Mouse (Mus musculus): ENCODE data around the gene Gm26938. TPM values are rescaled to one million over a fixed set of nuclear protein-coding genes. Genes with fewer than 3 reads are reported as not detected.

Gm26938 gene
- polyA plus RNA-seq, 1 experiment from 2014 or later = not detected

- Histone ChIP-seq H3K4me1 (replicated peaks) (no peaks in the 10 kb centered on the region), H3K9me3 (no peaks in the 10 kb centered on the region), H3K4me3 (no peak overlapping the region), H3K36me3 (no peaks in the 10 kb centered on the region), H3K9ac (no peak overlapping the region), H3K27me3 (peaks cover 40% of the 10 kb centered on the region), H3K27ac (replicated peaks) (no peak overlapping the region), H3K4me2 (no peak overlapping the region)
- WGBS = 37% methylated on average over 10 of the region's 10 CpGs
- no peak for ATAC-seq (ENCODE audit: low read depth)
Measured at GRCm38 (mm10) chr5:139813126-139813490, 13.1 kb downstream of the Gm26938 start.

GRCm38 (mm10) chr5:139812398-139813125 lies 13.6 kb downstream of the Gm26938 start:
- Histone ChIP-seq H3K4me1 (replicated peaks) (no peaks in the 10 kb centered on the region), H3K27ac (replicated peaks) (no peak overlapping the region), H3K36me3 (no peaks in the 10 kb centered on the region), H3K9ac (no peak overlapping the region), H3K27me3 (peaks cover 40% of the 10 kb centered on the region), H3K4me2 (no peak overlapping the region), H3K4me3 (no peak overlapping the region), H3K9me3 (no peaks in the 10 kb centered on the region)
- WGBS = 74% methylated on average over 20 of the region's 20 CpGs
- ATAC-seq (ENCODE audit: low read depth) = no peak

GRCm38 (mm10) chr5:139811677-139812397 lies 14.4 kb downstream of the Gm26938 start:
- no peaks in the 10 kb centered on the region for H3K9me3 ChIP-seq
- no peak overlapping the region for H3K4me2 ChIP-seq
- peaks cover 40% of the 10 kb centered on the region for H3K27me3 ChIP-seq
- no peak overlapping the region for H3K27ac ChIP-seq (replicated peaks)
- 79% methylated on average over 15 of the region's 15 CpGs for WGBS
- no peaks in the 10 kb centered on the region for H3K36me3 ChIP-seq
- no peak overlapping the region for H3K4me3 ChIP-seq
- no peak for ATAC-seq (ENCODE audit: low read depth)
- H3K4me1 ChIP-seq (replicated peaks) = no peaks in the 10 kb centered on the region
- H3K9ac ChIP-seq = no peak overlapping the region

GRCm38 (mm10) chr5:139809397-139809796 lies 16.8 kb downstream of the Gm26938 start:
- ATAC-seq (ENCODE audit: low read depth) = no peak
- Histone ChIP-seq H3K9ac (no peak overlapping the region), H3K36me3 (no peaks in the 10 kb centered on the region), H3K9me3 (no peaks in the 10 kb centered on the region), H3K27ac (replicated peaks) (no peak overlapping the region), H3K4me2 (no peak overlapping the region), H3K27me3 (peaks cover 23% of the 10 kb centered on the region), H3K4me3 (no peak overlapping the region), H3K4me1 (replicated peaks) (peaks cover 1% of the 10 kb centered on the region; the same call in 1 of the 2 replicates)
- WGBS = 51% methylated on average over 4 of the region's 4 CpGs

- Histone ChIP-seq H3K27ac (replicated peaks) (no peak overlapping the region), H3K4me3 (no peak overlapping the region), H3K4me2 (no peak overlapping the region), H3K9ac (no peak overlapping the region), H3K27me3 (no peaks in the 10 kb centered on the region; the same call in 1 of the 2 replicates), H3K9me3 (no peaks in the 10 kb centered on the region), H3K36me3 (peaks cover 6% of the 10 kb centered on the region), H3K4me1 (replicated peaks) (peaks cover 12% of the 10 kb centered on the region)
- ATAC-seq (ENCODE audit: low read depth) = no peak
- 91% methylated on average over 8 of the region's 8 CpGs for WGBS
Measured at GRCm38 (mm10) chr5:139805924-139806323, 20.3 kb downstream of the Gm26938 start.

GRCm38 (mm10) chr5:139804573-139805111 lies 21.6 kb downstream of the Gm26938 start:
- H3K27me3 ChIP-seq = no peaks in the 10 kb centered on the region; the same call in 1 of the 2 replicates
- 87% methylated on average over 11 of the region's 11 CpGs for WGBS
- no peak overlapping the region for H3K4me2 ChIP-seq
- no peak overlapping the region for H3K9ac ChIP-seq
- no peaks in the 10 kb centered on the region for H3K9me3 ChIP-seq
- ATAC-seq (ENCODE audit: low read depth) = no peak
- no peak overlapping the region for H3K27ac ChIP-seq (replicated peaks)
- no peak overlapping the region for H3K4me3 ChIP-seq
- H3K36me3 ChIP-seq = peaks cover 19% of the 10 kb centered on the region
- H3K4me1 ChIP-seq (replicated peaks) = peaks cover 13% of the 10 kb centered on the region

- H3K4me3 ChIP-seq = no peak overlapping the region
- H3K36me3 ChIP-seq = peaks cover 21% of the 10 kb centered on the region
- 7% methylated on average over 6 of the region's 6 CpGs for WGBS
- peak overlapping the region; percentile 27 for H3K4me2 ChIP-seq
- no peaks in the 10 kb centered on the region for H3K9me3 ChIP-seq
- no peak overlapping the region for H3K27ac ChIP-seq (replicated peaks)
- no peak for ATAC-seq (ENCODE audit: low read depth)
- peaks cover 18% of the 10 kb centered on the region for H3K4me1 ChIP-seq (replicated peaks)
- no peaks in the 10 kb centered on the region; the same call in 1 of the 2 replicates for H3K27me3 ChIP-seq
- no peak overlapping the region for H3K9ac ChIP-seq
Measured at GRCm38 (mm10) chr5:139804107-139804551, 22.1 kb downstream of the Gm26938 start.

- no peak overlapping the region for H3K27ac ChIP-seq (replicated peaks)
- ATAC-seq (ENCODE audit: low read depth) = peak; percentile 63
- peaks cover 21% of the 10 kb centered on the region for H3K36me3 ChIP-seq
- 10% methylated on average over 12 of the region's 12 CpGs for WGBS
- peaks cover 23% of the 10 kb centered on the region for H3K4me1 ChIP-seq (replicated peaks)
- H3K4me2 ChIP-seq = peak overlapping the region; percentile 27
- H3K27me3 ChIP-seq = no peaks in the 10 kb centered on the region; the same call in 1 of the 2 replicates
- H3K4me3 ChIP-seq = no peak overlapping the region
- no peaks in the 10 kb centered on the region for H3K9me3 ChIP-seq
- no peak overlapping the region for H3K9ac ChIP-seq
Measured at GRCm38 (mm10) chr5:139803601-139804102, 22.6 kb downstream of the Gm26938 start.

GRCm38 (mm10) chr5:139803165-139803564 lies 23.0 kb downstream of the Gm26938 start:
- no peak overlapping the region for H3K9ac ChIP-seq
- no peaks in the 10 kb centered on the region; the same call in 1 of the 2 replicates for H3K27me3 ChIP-seq
- peaks cover 27% of the 10 kb centered on the region for H3K4me1 ChIP-seq (replicated peaks)
- 69% methylated on average over 8 of the region's 8 CpGs for WGBS
- H3K9me3 ChIP-seq = no peaks in the 10 kb centered on the region
- no peak overlapping the region for H3K27ac ChIP-seq (replicated peaks)
- no peak for ATAC-seq (ENCODE audit: low read depth)
- H3K4me2 ChIP-seq = peak overlapping the region; percentile 27; the same call in 1 of the 2 replicates
- H3K36me3 ChIP-seq = peaks cover 21% of the 10 kb centered on the region
- no peak overlapping the region for H3K4me3 ChIP-seq

- ATAC-seq (ENCODE audit: low read depth) = no peak
- Histone ChIP-seq H3K4me3 (no peak overlapping the region), H3K27me3 (no peaks in the 10 kb centered on the region; the same call in 1 of the 2 replicates), H3K27ac (replicated peaks) (no peak overlapping the region), H3K4me1 (replicated peaks) (peaks cover 40% of the 10 kb centered on the region), H3K4me2 (no peak overlapping the region), H3K36me3 (peaks cover 21% of the 10 kb centered on the region), H3K9ac (no peak overlapping the region), H3K9me3 (no peaks in the 10 kb centered on the region)
- 92% methylated on average over 10 of the region's 10 CpGs for WGBS
Measured at GRCm38 (mm10) chr5:139801880-139802279, 24.3 kb downstream of the Gm26938 start.

GRCm38 (mm10) chr5:139801231-139801630 lies 25.0 kb downstream of the Gm26938 start:
- Histone ChIP-seq H3K4me1 (replicated peaks) (peaks cover 47% of the 10 kb centered on the region), H3K27me3 (no peaks in the 10 kb centered on the region; the same call in 1 of the 2 replicates), H3K27ac (replicated peaks) (no peak overlapping the region), H3K4me2 (no peak overlapping the region), H3K36me3 (peaks cover 21% of the 10 kb centered on the region), H3K9ac (no peak overlapping the region), H3K9me3 (no peaks in the 10 kb centered on the region), H3K4me3 (no peak overlapping the region)
- 97% methylated on average over 8 of the region's 8 CpGs for WGBS
- ATAC-seq (ENCODE audit: low read depth) = no peak
